Mouse (Mus musculus) testis, adult 2 months (tissue): ENCODE data around the gene Otop2.

Source experiments
- CTCF ChIP-seq: fragments of 200-500 bp; IDR thresholded peaks from 2 replicates; pipeline ENCODE4 v1.5.1; 2012; ENCODE audit warnings: low read depth, mild to moderate bottlenecking, inconsistent platforms, low read length, moderate library complexity; ENCODE audit not compliant: control insufficient read depth, insufficient read depth, insufficient replicate concordance
- POLR2A ChIP-seq: fragments of 200-500 bp; IDR thresholded peaks from 2 replicates; pipeline ENCODE4 v1.6.1; 2012; ENCODE audit warnings: low read depth, mild to moderate bottlenecking, inconsistent platforms, low read length, moderate library complexity; ENCODE audit not compliant: control insufficient read depth

DNA sequence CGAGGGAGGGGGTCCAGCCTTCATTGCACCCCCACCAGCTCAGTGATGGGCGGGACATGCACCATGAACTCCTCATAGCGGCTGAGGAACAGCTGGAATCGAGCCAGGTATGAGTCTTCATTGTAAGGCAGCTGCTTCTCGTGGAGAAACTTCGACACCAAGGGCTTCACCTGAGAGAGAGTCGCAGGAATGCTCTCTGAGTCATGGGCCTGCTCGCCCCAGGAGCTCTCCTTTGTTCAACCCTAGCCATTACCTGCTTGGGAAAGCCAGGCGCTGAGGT, 23.5 kb upstream of the Otop2 start:
- TF ChIP-seq CTCF = no peak
- TF ChIP-seq POLR2A = no peak
